8 mouse cellular contexts compared by ENCODE assay signal in the genomic region with DNA sequence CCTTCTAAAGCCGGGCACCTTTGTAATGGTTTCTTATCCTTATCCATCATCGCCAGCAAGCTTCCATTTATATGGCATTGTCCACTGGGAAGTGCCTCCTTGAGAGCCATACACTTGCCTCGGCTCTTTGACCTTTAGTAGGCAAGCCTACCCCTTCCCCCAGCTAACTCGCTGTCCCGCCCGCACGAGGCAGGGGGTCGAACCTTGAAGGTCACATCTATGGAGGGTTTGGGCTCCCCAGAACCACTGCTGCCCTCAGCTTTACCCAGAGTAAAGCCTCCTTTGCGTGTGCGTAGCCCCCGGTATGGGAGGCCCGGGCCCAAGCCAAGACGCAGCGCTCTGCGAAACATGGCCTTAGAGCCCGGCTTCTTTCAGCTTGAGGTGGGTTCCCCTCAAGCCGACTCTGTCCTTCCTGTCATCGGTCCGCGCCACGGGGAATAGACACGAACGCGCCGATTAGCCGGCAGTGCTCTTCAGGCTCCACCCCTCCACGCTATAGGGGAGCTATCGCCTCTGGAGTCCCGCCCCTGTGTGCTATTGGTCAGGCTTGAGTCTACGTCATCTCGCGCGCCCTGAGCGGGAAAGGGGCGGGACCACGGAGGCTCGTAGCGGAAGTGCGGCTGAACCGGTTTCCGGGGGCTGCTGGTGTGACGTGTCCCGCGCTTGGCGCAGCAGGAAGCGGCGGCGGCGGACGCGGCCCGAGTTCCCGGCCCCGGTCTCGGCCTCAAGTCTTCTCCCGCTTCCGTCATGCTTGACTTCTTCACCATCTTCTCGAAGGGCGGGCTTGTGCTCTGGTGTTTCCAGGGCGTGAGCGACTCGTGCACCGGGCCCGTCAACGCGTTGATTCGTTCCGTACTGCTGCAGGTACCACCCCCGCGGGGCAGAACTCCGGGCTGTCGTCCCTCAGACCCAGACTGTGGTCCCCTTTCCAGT. TPM values are rescaled to one million over a fixed set of nuclear protein-coding genes. Genes with fewer than 3 reads are reported as not detected.
DNase-seq lines count a peak whose midpoint lies in the region; ATAC-seq lines count a peak whose summit lies in the region.

Gene Foxred1, minus strand, starts transcription at position 514 of the 933 bp plus-strand sequence.

- peak within 1 kb of the TSS; percentile 97 for H3K27ac ChIP-seq in hindbrain, embryonic 15.5 days (replicated peaks)

- no peaks in the 10 kb centered on the region for H3K9me3 ChIP-seq in hindbrain, embryonic 15.5 days

- peak within 1 kb of the TSS; percentile 93 for H3K4me3 ChIP-seq in hindbrain, embryonic 15.5 days

- H3K36me3 ChIP-seq in hindbrain, embryonic 15.5 days = peaks cover 56% of the 10 kb centered on the region

- H3K9ac ChIP-seq in hindbrain, embryonic 15.5 days = peak within 1 kb of the TSS; percentile 87

- H3K4me1 ChIP-seq in hindbrain, embryonic 15.5 days (replicated peaks) = peaks cover 18% of the 10 kb centered on the region

- 1% methylated on average over 70 of the region's 72 CpGs for WGBS in hindbrain, embryonic 15.5 days

- peak; percentile 100 for ATAC-seq in hindbrain, embryonic 15.5 days (ENCODE audit: low FRiP score, low read depth)

- no peaks in the 10 kb centered on the region for H3K27me3 ChIP-seq in hindbrain, embryonic 15.5 days

- peak within 1 kb of the TSS; percentile 89 for H3K4me2 ChIP-seq in hindbrain, embryonic 15.5 days

- peak; percentile 100 for DNase-seq in T-cell, adult 2 months (ENCODE audit: low spot score)
- peak; percentile 98 to 99 for DNase-seq in cerebellum, postnatal 36 days
- peak; percentile 99 for DNase-seq in frontal cortex, postnatal 36 days (ENCODE audit: low spot score in 2 of 2)
- peak; percentile 99 for DNase-seq in left cerebral cortex, adult 11 months (ENCODE audit: low spot score)
- DNase-seq in lung, postnatal 4 days = peak; percentile 99
- peak; percentile 99 for DNase-seq in retina, postnatal 7 days (ENCODE audit: low read depth, low spot score)
- peak; percentile 96 for DNase-seq in urinary bladder, adult 2 months (ENCODE audit: low spot score)

RNA-seq across cellular contexts. Expression of gene Foxred1, which starts in this region (rescaled TPM):
- polyA plus RNA-seq in hindbrain, embryonic 15.5 days (2015; fragmentation: Nextera tagmentation; extraction: Ambion mirVana) = 48.1 and 54.4 TPM in 2 replicates
- polyA plus RNA-seq in urinary bladder, adult 2 months (2012; rRNA removed) = 38.4 and 46.4 TPM in 2 replicates

Comparison
In these comparisons a context has a peak if more than half of its experiments do, and no peak if none do; other contexts are left out.
1. Peak in every context shown above with its lines: DNase-seq, ATAC-seq, H3K4me3 ChIP-seq and H3K27ac ChIP-seq.